Mouse (Mus musculus): ENCODE measurements around the gene Brf1. TPM values are rescaled to one million over a fixed set of nuclear protein-coding genes. Genes with fewer than 3 reads are reported as not detected.

Brf1 gene
- polyA plus RNA-seq, 1 experiment from 2014 or later = 44.1 TPM

- WGBS = under 1% methylated on average over 71 of the region's 85 CpGs
- H3K9ac ChIP-seq (replicated peaks) = peak within 1 kb of the TSS; percentile 66
- H3K4me3 ChIP-seq (replicated peaks) = peak within 1 kb of the TSS; percentile 74
- H3K36me3 ChIP-seq = no peaks in the 10 kb centered on the region
- ATAC-seq (ENCODE audit: low FRiP score) = peak; percentile 69
- H3K27ac ChIP-seq (replicated peaks) = peak within 1 kb of the TSS; percentile 89
- peaks cover 49% of the 10 kb centered on the region for H3K4me1 ChIP-seq
- no peaks in the 10 kb centered on the region for H3K9me3 ChIP-seq (replicated peaks)
- peaks cover 23% of the 10 kb centered on the region for H3K27me3 ChIP-seq (replicated peaks)
- H3K4me2 ChIP-seq = peak within 1 kb of the TSS; percentile 75
Measured at GRCm38 (mm10) chr12:112929562-112930352, 70.7 kb downstream of the Brf1 start, which contains the start of gene Jag2. Jag2 (minus strand) TSS chr12:112929776.

DNA sequence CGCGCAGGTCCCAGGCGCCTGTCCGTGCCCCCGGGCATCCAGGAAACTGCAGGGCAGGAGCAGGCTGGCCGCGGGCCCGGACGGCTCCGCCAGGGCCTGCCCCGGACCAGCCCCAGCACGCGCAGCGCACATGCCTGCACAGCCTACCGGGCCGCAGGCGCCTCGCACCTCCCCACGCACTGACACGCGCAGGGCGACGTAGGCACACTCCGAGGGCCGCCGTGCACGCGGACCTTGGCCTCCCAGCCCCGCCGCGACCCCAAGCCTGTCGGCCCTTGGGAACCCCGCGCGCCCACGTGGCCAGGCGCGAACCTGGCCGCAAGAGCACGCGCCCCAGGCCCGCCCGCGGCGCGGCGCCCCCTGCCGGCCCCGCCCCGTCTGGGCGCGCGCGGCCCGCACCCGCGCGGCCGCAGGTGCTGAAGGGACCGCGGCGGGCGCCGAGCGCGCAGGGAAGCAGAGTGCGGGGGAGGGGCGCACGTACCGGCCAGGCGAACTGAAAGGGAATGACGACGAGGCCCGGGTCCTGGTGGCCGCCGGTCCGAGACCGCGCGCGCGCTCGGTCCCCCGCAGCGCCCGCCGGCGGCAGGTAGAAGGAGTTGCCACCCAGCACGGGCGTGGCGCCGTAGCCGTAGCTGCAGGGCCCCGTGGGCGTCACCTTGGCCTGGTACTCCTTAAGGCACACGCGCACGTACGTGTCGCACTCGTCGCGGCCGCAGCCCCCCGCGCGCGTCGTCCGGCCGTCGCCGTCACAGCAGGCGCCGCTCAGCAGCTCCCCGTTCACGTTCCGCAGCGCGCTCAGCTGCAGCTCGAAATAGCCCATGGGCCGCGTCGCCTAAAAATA lies 71.9 kb downstream of the Brf1 start:
- H3K27me3 ChIP-seq (replicated peaks) = peaks cover 23% of the 10 kb centered on the region
- no peaks in the 10 kb centered on the region for H3K36me3 ChIP-seq
- H3K27ac ChIP-seq (replicated peaks) = peak overlapping the region; percentile 89
- ATAC-seq (ENCODE audit: low FRiP score) = peak; percentile 65
- peak overlapping the region; percentile 74 for H3K4me3 ChIP-seq (replicated peaks)
- H3K4me1 ChIP-seq = peaks cover 52% of the 10 kb centered on the region
- H3K9me3 ChIP-seq (replicated peaks) = no peaks in the 10 kb centered on the region
- peak overlapping the region; percentile 75 for H3K4me2 ChIP-seq
- 1% methylated on average over 112 of the region's 124 CpGs for WGBS
- peak overlapping the region; percentile 66 for H3K9ac ChIP-seq (replicated peaks)

- H3K4me3 ChIP-seq (replicated peaks) = peak overlapping the region; percentile 74; the same call in 1 of the 2 replicates
- ATAC-seq (ENCODE audit: low FRiP score) = no peak
- H3K27me3 ChIP-seq (replicated peaks) = peaks cover 23% of the 10 kb centered on the region
- no peak overlapping the region for H3K27ac ChIP-seq (replicated peaks)
- no peaks in the 10 kb centered on the region for H3K36me3 ChIP-seq
- peak overlapping the region; percentile 75 for H3K4me2 ChIP-seq
- peaks cover 64% of the 10 kb centered on the region for H3K4me1 ChIP-seq
- H3K9me3 ChIP-seq (replicated peaks) = no peaks in the 10 kb centered on the region
- 0 out of 2 replicates have a peak overlapping the region, but pooled peaks have one; percentile 66 for H3K9ac ChIP-seq (replicated peaks)
- 63% methylated on average over 14 of the region's 14 CpGs for WGBS
Measured at GRCm38 (mm10) chr12:112927265-112927664, 73.2 kb downstream of the Brf1 start.

- H3K27ac ChIP-seq (replicated peaks) = no peak overlapping the region
- H3K9me3 ChIP-seq (replicated peaks) = no peaks in the 10 kb centered on the region
- peaks cover 14% of the 10 kb centered on the region; the same call in 1 of the 2 replicates for H3K27me3 ChIP-seq (replicated peaks)
- ATAC-seq (ENCODE audit: low FRiP score) = no peak
- no peak overlapping the region for H3K4me2 ChIP-seq
- H3K4me3 ChIP-seq (replicated peaks) = no peak overlapping the region
- peaks cover 66% of the 10 kb centered on the region for H3K4me1 ChIP-seq
- WGBS = 84% methylated on average over 6 of the region's 6 CpGs
- H3K36me3 ChIP-seq = no peaks in the 10 kb centered on the region
- no peak overlapping the region for H3K9ac ChIP-seq (replicated peaks)
Measured at GRCm38 (mm10) chr12:112925950-112926349, 74.6 kb downstream of the Brf1 start.

- H3K27ac ChIP-seq (replicated peaks) = no peak overlapping the region
- H3K9me3 ChIP-seq (replicated peaks) = no peaks in the 10 kb centered on the region
- no peak for ATAC-seq (ENCODE audit: low FRiP score)
- H3K36me3 ChIP-seq = peaks cover 20% of the 10 kb centered on the region
- H3K27me3 ChIP-seq (replicated peaks) = peaks cover 4% of the 10 kb centered on the region; the same call in 1 of the 2 replicates
- WGBS = 8% methylated on average over 3 of the region's 3 CpGs
- no peak overlapping the region for H3K9ac ChIP-seq (replicated peaks)
- H3K4me2 ChIP-seq = no peak overlapping the region
- H3K4me1 ChIP-seq = peaks cover 43% of the 10 kb centered on the region
- no peak overlapping the region for H3K4me3 ChIP-seq (replicated peaks)
Measured at GRCm38 (mm10) chr12:112922541-112922940, 78.0 kb downstream of the Brf1 start.

GRCm38 (mm10) chr12:112921518-112921917 lies 79.0 kb downstream of the Brf1 start:
- H3K27ac ChIP-seq (replicated peaks) = no peak overlapping the region
- no peak overlapping the region for H3K9ac ChIP-seq (replicated peaks)
- no peak for ATAC-seq (ENCODE audit: low FRiP score)
- peaks cover 33% of the 10 kb centered on the region for H3K4me1 ChIP-seq
- H3K4me3 ChIP-seq (replicated peaks) = no peak overlapping the region
- no peak overlapping the region for H3K4me2 ChIP-seq
- 85% methylated on average over 12 of the region's 12 CpGs for WGBS
- H3K36me3 ChIP-seq = peaks cover 22% of the 10 kb centered on the region
- no peaks in the 10 kb centered on the region for H3K27me3 ChIP-seq (replicated peaks)
- H3K9me3 ChIP-seq (replicated peaks) = no peaks in the 10 kb centered on the region

DNA sequence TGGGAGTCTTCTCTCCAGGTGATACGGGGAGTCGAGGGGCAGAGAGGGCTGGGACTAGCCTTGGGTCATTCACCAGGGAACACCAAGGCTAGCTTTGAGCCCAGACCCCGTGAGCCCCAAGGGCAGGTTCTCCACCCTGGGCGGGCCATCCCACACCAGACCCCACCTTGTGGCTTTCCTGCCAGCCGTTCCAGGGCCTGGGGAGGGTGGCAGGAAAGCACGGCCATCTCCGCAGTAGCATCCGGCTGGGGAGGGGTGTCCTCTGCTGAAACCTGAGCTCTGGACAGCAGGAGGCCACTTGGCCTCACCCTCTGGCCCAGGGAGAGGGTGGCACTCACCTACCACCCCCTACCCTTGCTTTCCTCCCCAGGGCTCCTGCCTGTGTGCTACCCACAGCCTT lies 82.6 kb downstream of the Brf1 start:
- Histone ChIP-seq H3K9me3 (replicated peaks) (no peaks in the 10 kb centered on the region), H3K9ac (replicated peaks) (no peak overlapping the region), H3K27me3 (replicated peaks) (no peaks in the 10 kb centered on the region), H3K27ac (replicated peaks) (no peak overlapping the region), H3K36me3 (peaks cover 49% of the 10 kb centered on the region), H3K4me1 (peaks cover 8% of the 10 kb centered on the region), H3K4me2 (no peak overlapping the region), H3K4me3 (replicated peaks) (no peak overlapping the region)
- no peak for ATAC-seq (ENCODE audit: low FRiP score)
- whole genome bisulfite sequencing = 61% methylated on average over 8 of the region's 8 CpGs

DNA sequence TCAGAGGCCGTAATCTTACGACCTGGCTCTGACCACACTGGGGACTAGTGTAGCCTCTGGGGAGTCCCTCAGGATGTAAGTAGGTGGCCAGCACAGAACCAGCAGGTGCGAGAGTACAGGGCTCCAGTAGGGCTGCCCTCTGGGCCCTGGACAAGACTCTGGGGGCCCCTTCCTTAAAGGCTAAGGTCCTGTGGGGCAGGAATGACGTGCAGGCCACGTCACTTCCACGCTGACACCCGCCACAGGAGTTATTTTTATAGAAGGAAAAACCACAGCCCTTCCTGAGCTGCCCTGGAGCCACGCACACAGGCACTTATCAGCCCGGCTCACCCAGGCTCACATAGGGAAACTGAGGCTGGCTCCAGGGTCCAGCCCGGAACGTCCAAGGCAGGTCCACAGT lies 83.0 kb downstream of the Brf1 start:
- Histone ChIP-seq H3K9me3 (replicated peaks) (no peaks in the 10 kb centered on the region), H3K36me3 (peaks cover 53% of the 10 kb centered on the region), H3K27ac (replicated peaks) (no peak overlapping the region), H3K4me3 (replicated peaks) (no peak overlapping the region), H3K9ac (replicated peaks) (no peak overlapping the region), H3K4me2 (no peak overlapping the region), H3K27me3 (replicated peaks) (no peaks in the 10 kb centered on the region), H3K4me1 (peaks cover 4% of the 10 kb centered on the region)
- ATAC-seq (ENCODE audit: low FRiP score) = no peak
- 91% methylated on average over 11 of the region's 11 CpGs for WGBS

DNA sequence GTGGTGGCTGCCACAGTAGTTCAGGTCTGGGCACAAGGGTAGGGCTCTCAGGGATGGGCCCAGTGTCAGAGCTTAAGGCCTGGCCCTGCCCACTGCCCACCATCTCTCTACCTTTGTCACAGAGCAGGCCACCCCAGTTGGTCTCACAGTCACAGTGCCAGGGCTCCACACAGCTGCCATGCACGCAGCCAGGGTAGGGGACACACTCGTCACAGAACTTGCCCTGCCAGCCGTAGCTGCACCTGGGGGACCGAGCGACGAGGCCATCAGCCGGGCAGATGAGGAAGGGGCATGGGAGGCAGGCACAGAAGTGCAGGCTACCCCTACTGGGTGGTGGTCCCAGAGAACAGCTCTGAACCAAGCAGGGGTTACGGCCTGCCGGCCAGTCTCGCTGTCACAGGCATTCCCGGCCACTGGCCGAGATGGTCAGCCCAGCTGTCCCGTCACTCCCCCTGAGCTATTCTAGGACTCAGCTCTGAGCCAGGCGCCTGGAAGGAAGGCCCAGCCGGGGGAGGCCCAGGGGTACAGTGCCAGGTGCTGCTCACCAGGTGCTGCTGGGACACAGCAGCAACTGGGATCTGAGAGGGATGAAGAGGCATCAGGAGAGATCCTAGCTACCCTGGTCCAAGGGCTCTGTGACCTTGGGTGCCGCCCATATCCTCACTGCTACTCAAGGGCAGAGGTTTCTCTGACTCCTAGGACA lies 83.7 kb downstream of the Brf1 start:
- no peak overlapping the region for H3K4me2 ChIP-seq
- no peak overlapping the region for H3K4me3 ChIP-seq (replicated peaks)
- no peaks in the 10 kb centered on the region for H3K27me3 ChIP-seq (replicated peaks)
- no peak overlapping the region for H3K27ac ChIP-seq (replicated peaks)
- no peak overlapping the region for H3K9ac ChIP-seq (replicated peaks)
- WGBS = 80% methylated on average over 16 of the region's 16 CpGs
- H3K4me1 ChIP-seq = no peaks in the 10 kb centered on the region; the same call in 1 of the 2 replicates
- no peak for ATAC-seq (ENCODE audit: low FRiP score)
- H3K36me3 ChIP-seq = peaks cover 60% of the 10 kb centered on the region
- no peaks in the 10 kb centered on the region for H3K9me3 ChIP-seq (replicated peaks)

DNA sequence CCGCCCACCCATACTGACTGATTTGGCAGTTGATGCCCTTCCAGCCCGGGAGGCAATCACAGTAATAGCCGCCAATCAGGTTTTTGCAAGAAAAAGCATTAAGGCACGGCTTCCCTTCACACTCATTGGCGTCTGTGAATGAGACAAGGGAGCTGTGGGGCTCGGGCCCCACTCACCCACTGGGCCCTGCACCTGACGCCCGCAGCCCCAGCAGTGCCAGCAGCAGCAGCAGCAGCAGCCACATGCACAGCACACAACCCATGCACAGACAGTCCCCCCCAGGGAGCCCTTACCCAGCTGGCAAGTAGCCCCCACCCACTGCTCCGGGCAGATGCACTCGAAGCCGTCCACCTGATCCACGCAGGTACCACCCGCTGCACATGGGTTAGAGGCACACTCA lies 84.9 kb downstream of the Brf1 start:
- Histone ChIP-seq H3K27ac (replicated peaks) (no peak overlapping the region), H3K36me3 (peaks cover 72% of the 10 kb centered on the region), H3K4me2 (no peak overlapping the region), H3K4me3 (replicated peaks) (no peak overlapping the region), H3K27me3 (replicated peaks) (no peaks in the 10 kb centered on the region), H3K9me3 (replicated peaks) (no peaks in the 10 kb centered on the region), H3K9ac (replicated peaks) (no peak overlapping the region), H3K4me1 (no peaks in the 10 kb centered on the region; the same call in 1 of the 2 replicates)
- WGBS = 33% methylated on average over 13 of the region's 13 CpGs
- no peak for ATAC-seq (ENCODE audit: low FRiP score)

GRCm38 (mm10) chr12:112914527-112914926 lies 86.0 kb downstream of the Brf1 start:
- Histone ChIP-seq H3K4me1 (no peaks in the 10 kb centered on the region; the same call in 1 of the 2 replicates), H3K4me2 (no peak overlapping the region), H3K27me3 (replicated peaks) (no peaks in the 10 kb centered on the region), H3K4me3 (replicated peaks) (no peak overlapping the region), H3K36me3 (peaks cover 75% of the 10 kb centered on the region), H3K9ac (replicated peaks) (no peak overlapping the region), H3K27ac (replicated peaks) (no peak overlapping the region), H3K9me3 (replicated peaks) (no peaks in the 10 kb centered on the region)
- 89% methylated on average over 11 of the region's 11 CpGs for WGBS
- ATAC-seq (ENCODE audit: low FRiP score) = no peak
